Mouse (Mus musculus) hindbrain, embryonic 12.5 days (tissue): ENCODE results near the gene Sowahc. TPM values are rescaled to one million over a fixed set of nuclear protein-coding genes. Genes with fewer than 3 reads are reported as not detected.

Experiments used
- ATAC-seq: fragments of 200-750 bp; cut with Nextera tagmentation; 2 replicates; pipeline ENCODE4 v1.8.0; 2017; ENCODE audit warnings: moderate TSS enrichment; ENCODE audit not compliant: low FRiP score
- H3K27ac ChIP-seq: fragments of 300-500 bp; sonication (generic); 2 replicates; pipeline ENCODE4 v1.5.1; 2016; ENCODE audit warnings: mild to moderate bottlenecking
- H3K27me3 ChIP-seq: fragments of 300-500 bp; sonication (generic); 2 replicates; pipeline ENCODE4 v1.6.1; 2016; ENCODE audit warnings: mild to moderate bottlenecking
- H3K36me3 ChIP-seq: fragments of 300-500 bp; sonication (generic); 2 replicates; pipeline ENCODE4 v1.6.1; 2016; ENCODE audit warnings: mild to moderate bottlenecking
- H3K4me1 ChIP-seq: fragments of 300-500 bp; sonication (generic); 2 replicates; pipeline ENCODE4 v1.6.1; 2016
- H3K4me2 ChIP-seq: fragments of 300-500 bp; sonication (generic); replicated peaks from 2 replicates; pipeline ENCODE4 v1.6.1; 2016; ENCODE audit warnings: mild to moderate bottlenecking
- H3K4me3 ChIP-seq: fragments of 300-500 bp; sonication (generic); 2 replicates; pipeline ENCODE4 v1.5.1; 2016; ENCODE audit warnings: mild to moderate bottlenecking
- H3K9ac ChIP-seq: fragments of 300-500 bp; sonication (generic); 2 replicates; pipeline ENCODE4 v1.6.1; 2016; ENCODE audit warnings: mild to moderate bottlenecking, moderate library complexity
- H3K9me3 ChIP-seq: fragments of 300-500 bp; sonication (generic); replicated peaks from 2 replicates; pipeline ENCODE4 v1.6.1; 2016; ENCODE audit warnings: mild to moderate bottlenecking
- WGBS: fragments of 180-500 bp; shearing (Covaris S2); methylation state at CpG from one replicate; pipeline ENCODE4 v1.1.7; 2016; 5-methylcytosine and 5-hydroxymethylcytosine counted together
- polyA plus RNA-seq: library from polyadenylated mRNA; unstranded; fragments of >200 nt; fragmentation: Nextera tagmentation; extraction: Ambion mirVana; gene quantifications from 2 replicates; pipeline ENCODE4 v1.2.1, GENCODE M21; 2016

The Sowahc gene
- polyA plus RNA-seq, 1 experiment from 2014 or later: 19.6 TPM

DNA sequence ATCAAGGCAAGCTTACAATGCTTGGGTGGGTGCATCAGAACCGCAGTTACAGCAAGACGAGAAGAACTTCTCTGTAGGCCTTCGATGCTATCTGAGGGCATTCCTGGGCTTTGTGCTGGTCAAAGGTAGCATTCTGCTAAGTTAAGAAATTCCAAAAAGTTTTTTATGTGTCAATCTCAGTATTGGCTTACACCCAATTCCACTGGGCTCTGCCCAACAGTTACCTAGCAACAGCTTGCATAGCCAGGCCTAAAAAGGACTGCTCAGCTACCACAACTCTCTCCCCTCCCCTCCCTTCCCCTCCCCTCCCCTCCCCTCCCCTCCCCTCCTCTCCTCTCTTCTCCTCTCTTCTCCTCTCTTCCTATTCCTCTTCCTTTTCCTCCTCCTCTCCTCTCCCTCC is 39.9 kb downstream of the Sowahc start:
- Histone ChIP-seq H3K27me3 (no peaks in the 10 kb centered on the region), H3K9me3 (no peaks in the 10 kb centered on the region), H3K4me1 (peaks cover 4% of the 10 kb centered on the region; the same call in 1 of the 2 replicates), H3K36me3 (no peaks in the 10 kb centered on the region), H3K4me2 (no peak overlapping the region), H3K27ac (no peak overlapping the region), H3K4me3 (no peak overlapping the region), H3K9ac (no peak overlapping the region)
- ATAC-seq: no peak
- WGBS: 74% methylated on average over 3 of the region's 3 CpGs

DNA sequence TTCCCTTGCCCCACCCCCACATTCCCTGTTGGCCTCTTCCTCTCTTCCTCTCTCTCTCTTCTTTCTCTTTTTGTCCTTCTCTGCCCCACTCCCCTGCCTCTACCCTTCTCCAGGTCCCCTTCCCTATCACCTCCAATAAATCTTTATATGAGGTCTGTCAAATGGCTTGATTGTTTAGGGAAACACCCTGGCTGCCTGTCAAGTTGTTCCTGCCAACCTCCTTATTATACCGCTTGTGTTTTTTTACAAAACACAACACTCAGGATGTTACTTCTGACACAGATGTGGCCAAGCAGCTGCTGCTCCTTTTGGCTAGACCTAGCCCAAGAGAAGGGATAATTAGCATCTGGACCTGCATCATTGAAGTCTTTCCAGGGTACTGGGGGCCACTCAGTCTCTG is 40.3 kb downstream of the Sowahc start:
- no peak overlapping the region for H3K4me2 ChIP-seq
- no peaks in the 10 kb centered on the region for H3K27me3 ChIP-seq
- H3K4me1 ChIP-seq: peaks cover 4% of the 10 kb centered on the region; the same call in 1 of the 2 replicates
- H3K4me3 ChIP-seq: no peak overlapping the region
- H3K36me3 ChIP-seq: no peaks in the 10 kb centered on the region
- no peak for ATAC-seq
- H3K9ac ChIP-seq: no peak overlapping the region
- no peak overlapping the region for H3K27ac ChIP-seq
- WGBS: 74% methylated on average over 1 of the region's 1 CpGs
- no peaks in the 10 kb centered on the region for H3K9me3 ChIP-seq

DNA sequence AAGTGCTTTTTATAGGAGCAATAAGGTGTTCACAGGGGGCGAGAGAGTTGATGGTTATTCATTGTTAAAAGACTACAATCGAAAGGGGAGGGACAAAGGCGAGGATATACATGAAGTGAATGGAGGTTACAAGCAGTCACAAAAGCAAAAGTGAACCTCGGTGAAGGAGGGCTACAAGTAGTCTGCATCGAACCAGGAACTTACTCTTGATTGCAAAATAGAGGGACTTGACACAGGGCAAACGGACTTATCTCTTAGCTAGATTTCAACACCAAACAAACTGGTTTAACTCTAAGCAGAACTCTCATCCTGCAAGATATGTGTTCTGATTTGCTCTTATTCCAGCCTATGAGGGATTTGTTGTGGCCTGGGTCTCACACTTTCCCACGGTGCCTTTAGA is 41.2 kb downstream of the Sowahc start:
- no peak overlapping the region for H3K27ac ChIP-seq
- WGBS: 65% methylated on average over 7 of the region's 7 CpGs
- no peaks in the 10 kb centered on the region for H3K27me3 ChIP-seq
- no peak for ATAC-seq
- no peaks in the 10 kb centered on the region for H3K36me3 ChIP-seq
- H3K4me2 ChIP-seq: no peak overlapping the region
- no peak overlapping the region for H3K4me3 ChIP-seq
- H3K4me1 ChIP-seq: peaks cover 4% of the 10 kb centered on the region; the same call in 1 of the 2 replicates
- no peak overlapping the region for H3K9ac ChIP-seq
- no peaks in the 10 kb centered on the region for H3K9me3 ChIP-seq

DNA sequence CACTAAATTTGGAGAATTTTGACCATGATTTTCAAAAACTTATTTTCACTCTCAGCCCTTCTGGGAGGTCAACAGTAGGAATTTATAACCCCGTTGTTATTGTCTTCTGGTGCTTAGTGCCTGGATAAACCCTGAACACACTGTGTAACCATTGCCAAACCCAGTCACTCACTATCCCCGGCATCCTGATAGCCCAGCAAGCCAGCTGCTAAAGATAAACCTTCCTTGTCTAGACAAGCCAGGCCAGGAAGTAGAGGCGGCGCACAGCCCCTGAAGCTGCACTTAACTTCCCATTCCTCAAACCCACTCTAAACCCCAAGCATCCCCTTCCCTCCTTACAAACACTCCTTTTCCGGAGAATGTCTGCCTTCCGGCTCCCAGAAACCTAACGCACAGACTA is 43.3 kb downstream of the Sowahc start:
- Histone ChIP-seq H3K27ac (no peak overlapping the region), H3K4me3 (no peak overlapping the region), H3K36me3 (no peaks in the 10 kb centered on the region), H3K9me3 (no peaks in the 10 kb centered on the region), H3K4me1 (peaks cover 4% of the 10 kb centered on the region; the same call in 1 of the 2 replicates), H3K27me3 (no peaks in the 10 kb centered on the region), H3K9ac (no peak overlapping the region), H3K4me2 (no peak overlapping the region)
- 74% methylated on average over 7 of the region's 7 CpGs for WGBS
- ATAC-seq: no peak

DNA sequence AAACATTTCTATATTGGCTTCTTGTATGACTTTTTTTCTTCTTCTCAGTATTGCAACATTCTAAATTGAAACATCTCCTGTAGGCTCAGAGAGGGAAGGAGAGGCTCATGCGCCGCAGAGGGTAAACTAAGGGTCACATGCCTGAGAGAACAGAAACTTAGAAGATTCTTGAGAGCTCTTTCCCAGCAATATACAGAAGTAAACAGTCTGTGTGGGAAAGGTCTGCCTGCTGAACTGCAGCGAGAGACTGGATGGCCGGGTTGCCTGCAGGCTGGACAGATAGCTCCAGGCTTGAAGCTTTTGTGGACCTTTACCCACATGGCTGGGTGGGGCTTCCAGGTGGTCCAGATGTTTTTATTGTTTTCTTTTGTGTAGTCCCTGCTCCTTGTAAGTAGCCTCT is 43.9 kb downstream of the Sowahc start:
- Histone ChIP-seq H3K9me3 (no peaks in the 10 kb centered on the region), H3K27me3 (no peaks in the 10 kb centered on the region), H3K9ac (no peak overlapping the region), H3K4me2 (no peak overlapping the region), H3K4me3 (no peak overlapping the region), H3K27ac (no peak overlapping the region), H3K36me3 (no peaks in the 10 kb centered on the region), H3K4me1 (peaks cover 4% of the 10 kb centered on the region; the same call in 1 of the 2 replicates)
- WGBS: 81% methylated on average over 4 of the region's 4 CpGs
- no peak for ATAC-seq

DNA sequence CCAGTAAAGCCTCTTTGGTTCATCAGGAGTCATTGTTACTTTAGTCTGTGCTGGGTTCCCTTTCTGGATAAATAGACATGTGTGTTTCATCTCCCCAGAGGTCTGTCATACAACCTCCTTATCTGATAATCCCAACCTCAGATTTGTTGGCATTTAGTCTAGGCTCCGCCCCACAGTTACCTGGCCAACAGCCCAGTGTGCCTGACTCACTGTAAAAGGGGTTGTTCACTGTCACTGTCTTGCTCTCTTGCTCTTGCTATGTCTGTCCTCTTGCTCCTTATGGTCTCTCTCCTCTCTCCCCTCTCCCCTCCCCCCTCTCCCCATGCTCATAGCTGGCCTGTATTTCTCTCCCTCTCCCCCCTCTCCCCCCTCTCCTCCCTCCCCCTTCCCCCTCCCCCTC is 44.3 kb downstream of the Sowahc start:
- H3K9ac ChIP-seq: no peak overlapping the region
- no peaks in the 10 kb centered on the region for H3K36me3 ChIP-seq
- ATAC-seq: no peak
- no peak overlapping the region for H3K4me2 ChIP-seq
- peaks cover 4% of the 10 kb centered on the region; the same call in 1 of the 2 replicates for H3K4me1 ChIP-seq
- H3K4me3 ChIP-seq: no peak overlapping the region
- H3K27me3 ChIP-seq: no peaks in the 10 kb centered on the region
- H3K9me3 ChIP-seq: no peaks in the 10 kb centered on the region
- no peak overlapping the region for H3K27ac ChIP-seq
- 83% methylated on average over 1 of the region's 1 CpGs for WGBS

DNA sequence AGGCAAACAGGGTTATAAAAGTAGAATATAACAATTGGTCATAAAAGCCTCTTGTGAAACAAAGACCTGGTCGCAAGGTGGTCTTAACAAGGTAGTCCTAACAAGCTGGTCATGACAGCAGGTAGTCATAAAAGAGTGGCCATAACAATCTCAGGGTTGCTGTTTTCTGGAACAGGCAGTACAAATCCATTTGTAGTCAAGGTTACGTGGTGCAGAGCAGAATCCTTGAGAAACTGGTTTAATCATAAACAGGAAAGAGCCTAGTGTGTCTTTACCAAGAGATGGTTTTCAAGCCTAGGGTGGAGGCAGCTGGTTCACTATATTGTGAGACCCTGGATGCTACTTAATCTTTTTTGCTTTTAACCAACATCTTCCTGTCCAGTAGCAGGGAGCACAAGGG is 45.5 kb downstream of the Sowahc start:
- no peak for ATAC-seq
- Histone ChIP-seq H3K27ac (no peak overlapping the region), H3K27me3 (no peaks in the 10 kb centered on the region), H3K36me3 (no peaks in the 10 kb centered on the region), H3K4me3 (no peak overlapping the region), H3K9me3 (no peaks in the 10 kb centered on the region), H3K4me1 (no peaks in the 10 kb centered on the region), H3K9ac (no peak overlapping the region), H3K4me2 (no peak overlapping the region)
- 88% methylated on average over 2 of the region's 2 CpGs for WGBS

DNA sequence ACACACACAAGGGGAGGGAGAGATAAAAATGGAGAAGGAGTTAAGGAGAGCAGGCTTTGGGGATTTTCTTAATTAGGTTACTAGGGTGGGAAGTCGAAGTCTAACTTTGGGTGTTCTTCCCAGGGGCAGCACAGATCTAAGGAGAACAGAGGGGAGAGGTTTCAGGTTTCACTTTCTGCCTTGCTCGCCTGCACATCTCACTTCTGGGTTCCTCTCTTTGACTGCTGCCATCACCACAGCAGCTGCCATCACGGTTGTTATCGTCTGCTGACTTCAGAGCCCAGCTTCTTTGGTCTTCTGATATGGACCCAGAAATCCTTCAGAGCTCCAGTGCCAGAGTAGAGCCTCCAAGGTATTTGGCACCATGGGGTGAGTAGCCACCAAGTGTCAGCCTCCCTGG is 46.4 kb downstream of the Sowahc start:
- H3K27me3 ChIP-seq: no peaks in the 10 kb centered on the region
- ATAC-seq: no peak
- H3K4me1 ChIP-seq: no peaks in the 10 kb centered on the region
- H3K4me3 ChIP-seq: no peak overlapping the region
- no peak overlapping the region for H3K27ac ChIP-seq
- H3K9me3 ChIP-seq: no peaks in the 10 kb centered on the region
- WGBS: 54% methylated on average over 4 of the region's 4 CpGs
- no peaks in the 10 kb centered on the region for H3K36me3 ChIP-seq
- H3K4me2 ChIP-seq: no peak overlapping the region
- no peak overlapping the region for H3K9ac ChIP-seq

DNA sequence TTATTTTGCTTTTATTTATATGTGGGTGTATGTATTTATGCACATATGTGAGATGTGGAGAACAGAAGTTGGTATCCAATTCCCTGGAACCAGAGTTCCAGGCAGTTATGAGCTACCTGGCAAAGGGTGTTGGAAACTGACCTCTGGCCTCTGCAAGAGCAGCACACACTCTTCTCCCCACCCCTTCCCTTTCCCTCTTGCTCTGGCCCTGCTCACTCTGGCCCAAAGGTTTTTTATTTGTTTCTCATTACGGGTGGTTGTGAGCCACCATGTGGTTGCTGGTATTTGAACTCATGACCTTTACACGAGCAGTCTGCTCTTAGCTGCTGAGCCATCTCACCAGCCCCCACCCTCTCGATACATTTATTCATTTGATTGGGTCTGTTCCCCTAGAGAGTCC is 47.0 kb downstream of the Sowahc start:
- Histone ChIP-seq H3K4me1 (no peaks in the 10 kb centered on the region), H3K4me3 (no peak overlapping the region), H3K9ac (no peak overlapping the region), H3K4me2 (no peak overlapping the region), H3K9me3 (no peaks in the 10 kb centered on the region), H3K36me3 (no peaks in the 10 kb centered on the region), H3K27ac (no peak overlapping the region), H3K27me3 (no peaks in the 10 kb centered on the region)
- no peak for ATAC-seq
- WGBS: 35% methylated on average over 3 of the region's 3 CpGs

DNA sequence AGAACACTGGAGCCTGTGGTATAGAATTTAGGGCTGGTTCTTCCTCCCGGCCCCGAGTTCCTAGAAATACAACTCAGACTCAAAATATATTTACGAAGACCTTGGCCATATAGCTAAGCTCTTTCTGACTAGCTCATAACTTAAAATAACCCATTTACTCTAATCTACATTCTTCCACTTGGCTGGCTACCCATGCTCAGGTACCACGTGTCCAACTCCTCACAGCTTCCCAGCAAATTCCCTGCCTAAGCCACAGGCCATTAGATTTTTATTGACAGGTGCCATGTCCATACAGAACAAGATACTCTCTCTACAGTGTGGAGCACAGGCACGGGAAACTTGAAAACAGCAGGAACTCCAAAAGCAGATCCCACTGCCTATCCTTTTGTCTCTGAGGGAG is 54.0 kb downstream of the Sowahc start:
- WGBS: 81% methylated on average over 5 of the region's 5 CpGs
- ATAC-seq: no peak

More for the DNA sequence above, 54.0 kb downstream of the Sowahc start:
- no peaks in the 10 kb centered on the region for H3K4me1 ChIP-seq
- H3K9me3 ChIP-seq: no peaks in the 10 kb centered on the region
- no peak overlapping the region for H3K4me3 ChIP-seq
- no peak overlapping the region for H3K4me2 ChIP-seq
- H3K9ac ChIP-seq: no peak overlapping the region
- H3K27me3 ChIP-seq: no peaks in the 10 kb centered on the region
- H3K36me3 ChIP-seq: no peaks in the 10 kb centered on the region
- no peak overlapping the region for H3K27ac ChIP-seq

Other genes starting within 250 kb of the Sowahc start
- gene Sept10, start 106 bp upstream of the Sowahc start, polyA plus RNA-seq: 24.4 and 29.0 TPM in 2 replicates
- 50.4 and 54.5 TPM in 2 replicates for gene P4ha1, start 101.3 kb downstream of the Sowahc start, polyA plus RNA-seq
- 5.1 TPM in 1 of 2 replicates, not detected in the other for gene Gm10273, start 173.7 kb downstream of the Sowahc start, polyA plus RNA-seq
- not detected in 2 replicates for gene Pla2g12b, start 181.7 kb downstream of the Sowahc start, polyA plus RNA-seq
- gene Oit3, start 219.8 kb downstream of the Sowahc start, polyA plus RNA-seq: 0.59 and 0.68 TPM in 2 replicates